Mouse (Mus musculus) 3134 (cell line): ENCODE results near the gene Tchh.
"Not testable (repeated sequence)": the region's sequence is repeated elsewhere in the genome, so short reads cannot be mapped to it uniquely, and the experiment has no call there.

Experiments used
- DNase-seq: peaks from one replicate; pipeline ENCODE4 v3.0.0-alpha.2; 2011; ENCODE audit warnings: low spot score; ENCODE audit not compliant: insufficient read length; ENCODE audit errors: extremely low read depth

Gene Tchh

DNA sequence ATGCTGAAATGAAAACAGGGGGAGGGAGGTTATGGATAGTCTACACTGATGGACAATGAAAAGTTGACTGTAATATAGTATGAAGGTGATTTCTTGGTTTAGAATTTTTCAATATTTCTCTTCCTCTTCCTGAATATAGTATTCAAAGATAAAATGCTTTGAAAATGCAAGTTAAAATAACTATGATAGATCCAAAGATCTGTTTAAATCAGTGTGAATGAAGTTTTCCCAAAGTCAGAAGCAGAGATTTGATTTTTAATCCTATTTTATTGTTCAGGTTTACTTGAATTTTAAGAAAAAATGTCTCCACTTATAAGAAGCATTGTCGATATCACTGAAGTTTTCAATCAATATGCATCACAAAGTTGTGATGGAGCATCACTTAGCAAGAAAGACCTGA lies at the start of gene Tchh:
Tchh (plus strand) TSS at position 301 of the 400 bp plus-strand sequence.
- DNase-seq = no peak

- DNase-seq = no peak
Observed at GRCm38 (mm10) chr3:93393366-93393765, 48.8 kb upstream of the Tchh start, which contains the start of gene Rptn. Rptn (plus strand) TSS chr3:93393699.

DNA sequence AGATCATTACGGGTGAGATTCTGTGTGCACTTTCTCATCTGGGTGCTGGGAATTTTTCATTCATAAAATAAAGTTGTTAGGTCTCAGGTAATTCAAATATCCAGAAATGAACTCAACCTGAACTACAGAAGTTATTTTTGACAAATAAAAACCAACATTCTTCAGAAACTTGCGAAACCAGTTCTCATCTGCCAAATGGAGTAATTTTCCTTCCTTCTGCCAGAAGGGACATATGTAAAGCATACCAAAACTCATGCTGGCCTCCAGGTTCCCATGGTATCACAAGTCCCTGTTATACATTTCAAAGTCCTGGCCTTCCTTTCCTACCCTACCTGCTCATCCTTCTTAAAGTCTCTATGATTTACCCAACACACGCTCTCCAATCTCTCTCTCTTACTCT lies 38.2 kb upstream of the Tchh start:
- DNase-seq = no peak

DNA sequence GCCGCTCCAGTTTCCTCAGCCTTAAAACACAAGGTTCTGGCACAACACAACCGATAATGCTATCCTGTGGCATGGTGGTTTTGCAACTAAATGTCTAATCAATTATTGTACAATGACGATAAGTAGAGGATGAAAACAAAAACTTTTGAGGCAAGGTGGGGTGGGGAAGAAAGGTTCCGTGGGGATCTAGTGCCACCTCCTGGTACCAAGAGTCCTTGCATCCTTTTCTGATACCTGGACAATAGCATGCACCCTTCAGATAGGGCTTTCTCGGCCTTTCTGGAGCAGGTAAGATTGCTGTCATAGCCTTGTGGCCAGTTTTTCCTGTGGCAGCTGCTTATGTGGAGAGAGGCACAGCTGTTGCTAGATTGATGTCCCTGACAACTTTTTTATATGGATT lies 35.1 kb upstream of the Tchh start:
- no peak for DNase-seq

GRCm38 (mm10) chr3:93411905-93412304 lies 30.2 kb upstream of the Tchh start:
- no peak for DNase-seq

- DNase-seq = no peak
Observed at GRCm38 (mm10) chr3:93431673-93432072, 10.5 kb upstream of the Tchh start.

DNA sequence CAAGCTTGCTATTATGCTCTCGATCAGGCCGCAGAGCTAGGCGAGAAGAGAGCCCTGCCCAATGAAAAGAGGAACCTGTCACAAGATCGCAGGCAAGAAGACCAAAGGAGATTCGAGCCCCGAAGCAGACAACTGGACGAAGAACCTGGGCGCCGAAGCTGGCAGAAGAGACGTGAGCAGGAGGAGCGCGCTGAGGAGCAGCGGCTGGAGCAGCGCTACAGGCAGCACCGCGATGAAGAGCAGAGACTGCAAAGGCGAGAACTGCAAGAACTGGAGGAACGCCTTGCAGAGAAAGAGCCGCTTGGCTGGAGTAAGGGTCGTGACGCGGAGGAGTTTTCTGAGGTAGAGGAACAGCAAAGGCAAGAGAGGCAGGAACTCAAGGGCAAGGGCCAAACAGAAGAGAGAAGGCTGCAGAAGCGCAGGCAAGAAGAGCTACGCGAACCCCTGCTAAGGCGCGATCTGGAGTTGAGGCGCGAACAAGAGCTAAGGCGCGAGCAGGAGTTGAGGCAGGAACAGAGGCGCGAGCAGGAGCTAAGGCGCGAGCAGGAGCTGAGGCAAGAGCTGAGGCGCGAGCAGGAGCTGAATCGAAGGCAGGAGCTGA lies 1.5 kb downstream of the Tchh start:
- peak; percentile 12 for DNase-seq

GRCm38 (mm10) chr3:93444343-93445164 lies 2.4 kb downstream of the Tchh start:
- DNase-seq = peak; percentile 11

- DNase-seq = no peak
Observed at GRCm38 (mm10) chr3:93445165-93445705, 3.1 kb downstream of the Tchh start.

DNA sequence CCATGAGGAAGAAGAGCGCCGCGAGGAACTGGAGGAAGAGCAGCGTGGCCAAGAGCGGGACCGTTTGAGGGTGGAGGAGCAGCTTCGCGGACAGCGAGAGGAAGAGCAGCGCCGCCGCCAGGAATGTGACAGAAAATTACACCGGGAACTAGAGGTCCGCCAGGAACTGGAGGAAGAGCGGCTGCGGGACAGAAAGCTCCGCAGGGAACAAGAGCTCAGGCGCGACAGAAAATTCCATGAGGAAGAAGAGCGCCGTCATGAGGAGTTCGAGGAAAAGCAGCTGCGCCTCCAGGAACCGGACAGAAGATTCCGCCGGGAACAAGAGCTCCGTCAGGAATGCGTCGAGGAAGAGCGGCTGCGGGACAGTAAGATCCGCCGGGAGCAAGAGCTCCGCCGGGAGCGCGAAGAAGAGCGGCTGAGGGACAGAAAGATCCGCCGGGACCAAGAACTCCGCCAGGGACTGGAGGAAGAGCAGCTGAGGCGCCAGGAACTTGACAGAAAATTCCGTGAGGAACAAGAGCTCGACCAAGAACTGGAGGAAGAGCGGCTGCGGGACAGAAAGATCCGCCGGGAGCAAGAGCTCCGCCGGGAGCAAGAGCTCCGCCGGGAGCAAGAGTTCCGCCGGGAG lies 4.1 kb downstream of the Tchh start:
- DNase-seq = peak; percentile 9

DNA sequence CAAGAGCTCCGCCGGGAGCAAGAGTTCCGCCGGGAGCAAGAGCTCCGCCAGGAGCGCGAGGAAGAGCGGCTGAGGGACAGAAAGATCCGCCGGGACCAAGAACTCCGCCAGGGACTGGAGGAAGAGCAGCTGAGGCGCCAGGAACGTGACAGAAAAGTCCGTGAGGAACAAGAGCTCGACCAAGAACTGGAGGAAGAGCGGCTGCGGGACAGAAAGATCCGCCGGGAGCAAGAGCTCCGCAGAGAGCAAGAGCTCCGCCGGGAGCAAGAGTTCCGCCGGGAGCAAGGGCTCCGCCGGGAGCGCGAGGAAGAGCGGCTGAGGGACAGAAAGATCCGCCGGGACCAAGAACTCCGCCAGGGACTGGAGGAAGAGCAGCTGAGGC lies 4.6 kb downstream of the Tchh start:
- not testable (repeated sequence) for DNase-seq

GRCm38 (mm10) chr3:93447138-93447841 lies 5.2 kb downstream of the Tchh start:
- DNase-seq = peak; percentile 10

DNA sequence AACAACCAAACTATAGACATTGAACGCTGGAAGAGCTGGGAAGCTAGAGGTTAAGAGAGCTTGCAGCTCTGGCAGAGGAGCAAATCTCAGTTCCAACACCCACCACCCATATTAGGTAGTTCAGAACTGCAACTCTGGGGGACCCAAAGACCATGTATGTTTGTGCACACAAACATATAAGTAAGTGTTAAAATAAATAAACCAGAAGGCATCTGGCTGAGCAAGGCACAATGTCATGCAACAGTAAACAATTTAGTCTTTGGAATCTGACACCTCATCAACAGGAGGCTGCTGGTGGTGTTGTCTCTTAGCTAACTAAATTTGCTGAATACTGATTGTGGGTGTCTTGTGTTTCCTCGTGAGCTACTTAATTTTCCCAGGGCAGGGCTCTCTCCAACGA lies 24.4 kb downstream of the Tchh start:
- DNase-seq = no peak

- DNase-seq = no peak
Observed at GRCm38 (mm10) chr3:93467130-93467529, 25.0 kb downstream of the Tchh start.

GRCm38 (mm10) chr3:93468561-93468960 lies 26.4 kb downstream of the Tchh start, which contains the start of gene Tchhl1:
Tchhl1 (plus strand) TSS chr3:93468754.
- no peak for DNase-seq

DNA sequence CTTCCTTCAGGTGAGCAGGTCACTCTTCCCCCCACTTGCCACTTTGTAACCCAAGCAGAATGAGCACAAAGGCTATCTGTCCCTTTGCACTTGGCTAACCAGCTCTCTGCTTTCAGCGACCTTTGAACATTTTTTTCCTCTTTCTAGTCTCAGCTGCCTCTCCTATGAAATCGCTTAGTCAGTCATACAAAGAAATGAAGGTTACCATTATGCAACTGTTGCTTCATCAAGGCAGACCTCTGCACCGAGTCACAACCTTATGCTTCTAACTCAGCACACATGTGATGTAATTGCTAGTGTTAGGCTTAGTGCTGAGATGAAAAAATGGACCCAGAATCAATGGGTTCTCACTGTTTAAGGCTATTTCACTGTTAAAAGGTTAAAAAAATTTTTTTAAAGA lies 27.5 kb downstream of the Tchh start:
- no peak for DNase-seq

GRCm38 (mm10) chr3:93480053-93480452 lies 37.9 kb downstream of the Tchh start:
- no peak for DNase-seq

- no peak for DNase-seq
Observed at GRCm38 (mm10) chr3:93481982-93482616, 40.0 kb downstream of the Tchh start.

DNA sequence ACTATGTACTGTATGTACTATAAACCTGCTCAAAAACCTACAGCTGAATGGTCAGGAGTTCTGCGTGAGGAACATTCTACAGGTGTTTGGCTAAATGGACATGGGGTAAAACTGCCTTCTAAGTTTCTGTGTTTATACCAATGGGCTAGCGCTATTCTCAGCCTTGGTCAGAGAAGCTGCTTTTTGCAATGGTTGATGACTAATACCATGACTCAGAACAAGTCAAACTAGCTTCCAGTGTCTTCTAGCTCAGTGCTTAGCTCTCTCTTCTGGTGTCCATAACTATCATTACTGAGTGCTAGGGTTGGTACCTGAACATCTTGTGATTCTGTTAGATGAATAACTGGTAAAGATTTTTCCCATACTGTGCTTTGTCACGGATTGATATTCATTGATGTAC lies 43.5 kb downstream of the Tchh start:
- peak; percentile 23 for DNase-seq

DNA sequence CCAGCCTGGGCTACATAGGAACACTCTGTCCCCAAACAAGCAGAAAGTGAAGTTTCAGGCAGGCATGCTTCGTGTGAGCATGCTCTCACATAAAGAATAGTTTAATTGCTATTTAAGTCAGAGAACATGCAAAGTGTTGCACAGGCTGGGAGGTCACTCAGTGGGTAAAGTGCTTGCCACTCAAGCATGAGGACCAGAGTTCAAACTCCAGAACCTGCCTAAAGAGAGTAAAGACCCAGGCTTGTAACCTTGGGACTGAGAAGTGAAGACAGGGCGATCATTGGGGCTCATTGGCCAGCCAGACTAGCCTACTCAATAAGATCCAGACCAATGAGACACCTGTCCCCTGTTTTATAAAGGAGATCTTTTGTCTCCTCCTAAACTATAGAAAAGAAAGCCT lies 46.4 kb downstream of the Tchh start:
- DNase-seq = no peak
